11 mouse cellular contexts compared by ENCODE assay signal in genomic region chr4:103326994-103327393, GRCm38 (mm10). TPM values are rescaled to one million over a fixed set of nuclear protein-coding genes. Genes with fewer than 3 reads are reported as not detected.
A peak's percentile ranks its signal among the peaks of the same experiment; 100 is the strongest.
DNase-seq lines count a peak whose midpoint lies in the region; ATAC-seq and TF ChIP-seq lines count a peak whose summit lies in the region.
"Had no signal": no experiment of that assay in that cellular context is flagged by ENCODE, and none has a peak within 500 bp of the region (broad histone marks: within the 10 kb centered on the region; RNA-seq: fewer than 3 reads in every experiment).

No protein-coding gene starts in this region.

- no peak overlapping the region for H3K4me2 ChIP-seq in forebrain, postnatal 0 days (ENCODE audit: low read depth)
- H3K4me2 ChIP-seq: heart, embryonic 13.5 days; lung, embryonic 15.5 days had no signal

- H3K27ac ChIP-seq in forebrain, postnatal 0 days (ENCODE audit: low read depth, low read length), result no peak overlapping the region
- H3K27ac ChIP-seq: heart, embryonic 13.5 days; lung, embryonic 15.5 days had no signal

- DNase-seq in CD4-positive, CD25-positive, alpha-beta regulatory T cell, adult 2 months (ENCODE audit: low read depth, low spot score), result peak; percentile 44
- peak; percentile 46 for DNase-seq in urinary bladder, postnatal 14 days (ENCODE audit: low spot score)
- no peak for DNase-seq in urinary bladder, postnatal 10 days (ENCODE audit: low spot score)
- peak; percentile 76 to 91 for DNase-seq in kidney, postnatal 36 days
- DNase-seq in spleen, postnatal 14 days (ENCODE audit: low spot score in 2 of 2), result no peak
- DNase-seq in forebrain, postnatal 0 days, result no peak
- DNase-seq in right cerebral cortex, adult 18-20 months, result no peak
- DNase-seq: cerebellum, adult 9-11 months had no signal

- no peaks in the 10 kb centered on the region for H3K9me3 ChIP-seq in forebrain, postnatal 0 days (ENCODE audit: low read length)
- H3K9me3 ChIP-seq: heart, embryonic 13.5 days; lung, embryonic 15.5 days had no signal

- no peaks in the 10 kb centered on the region for H3K36me3 ChIP-seq in forebrain, postnatal 0 days (ENCODE audit: insufficient read depth)

- TF ChIP-seq CTCF in forebrain, postnatal 0 days (IDR thresholded peaks at IDR 0.05; ENCODE audit: low read depth), result no peak

- ATAC-seq in CD4-positive, CD25-positive, alpha-beta regulatory T cell, adult 4 months, result no peak
- no peak for ATAC-seq in forebrain, postnatal 0 days

- no peak overlapping the region for H3K9ac ChIP-seq in forebrain, postnatal 0 days
- H3K9ac ChIP-seq: heart, embryonic 13.5 days; lung, embryonic 15.5 days had no signal

- H3K27me3 ChIP-seq in forebrain, postnatal 0 days (ENCODE audit: insufficient read depth, low read length), result no peaks in the 10 kb centered on the region
- H3K27me3 ChIP-seq: heart, embryonic 13.5 days; lung, embryonic 15.5 days had no signal

- 71% methylated on average over 3 of the region's 3 CpGs for WGBS in forebrain, postnatal 0 days

- H3K4me1 ChIP-seq in forebrain, postnatal 0 days (ENCODE audit: insufficient read depth), result no peaks in the 10 kb centered on the region; the same call in 1 of the 2 replicates
- H3K4me1 ChIP-seq: lung, embryonic 15.5 days had no signal

- H3K4me3 ChIP-seq in forebrain, postnatal 0 days (ENCODE audit: low read depth, low read length), result no peak overlapping the region
- H3K4me3 ChIP-seq: heart, embryonic 13.5 days; lung, embryonic 15.5 days had no signal

RNA-seq across cellular contexts. Expression of gene Oma1, which starts 13.4 kb away (rescaled TPM):
- 10 to 100 TPM; 36.6 to 37.7 TPM for polyA plus RNA-seq in CD4-positive, CD25-positive, alpha-beta regulatory T cell, adult 4 months (2017; shearing (Covaris generic))
- total RNA-seq in forebrain, postnatal 0 days (2014; rRNA removed), result 10.3 and 10.8 TPM in 2 replicates
- polyA plus RNA-seq in forebrain, postnatal 0 days (2015; fragmentation: Nextera tagmentation; extraction: Ambion mirVana), result 11.7 and 15.9 TPM in 2 replicates

RNA-seq across cellular contexts. Expression of gene 4921539E11Rik, which starts 36.3 kb away (rescaled TPM):
- not detected for polyA plus RNA-seq in CD4-positive, CD25-positive, alpha-beta regulatory T cell, adult 4 months (2017; shearing (Covaris generic))
- not detected in 2 replicates for total RNA-seq in forebrain, postnatal 0 days (2014; rRNA removed)
- not detected in 2 replicates for polyA plus RNA-seq in forebrain, postnatal 0 days (2015; fragmentation: Nextera tagmentation; extraction: Ambion mirVana)
- polyA plus RNA-seq: heart, embryonic 13.5 days; lung, embryonic 15.5 days had no signal

Comparison
In these comparisons a context has a peak if more than half of its experiments do, and no peak if none do; other contexts are left out.
1. DNase-seq: peak in CD4-positive, CD25-positive, alpha-beta regulatory T cell, adult 2 months (single experiment), urinary bladder, postnatal 14 days (single experiment) and kidney, postnatal 36 days (2 of 2); none in urinary bladder, postnatal 10 days (single experiment), spleen, postnatal 14 days (0 of 2), forebrain, postnatal 0 days (single experiment) and right cerebral cortex, adult 18-20 months (single experiment).